Mouse (Mus musculus) ES-Bruce4 (cell line): ENCODE measurements around the gene Plin3. TPM values are rescaled to one million over a fixed set of nuclear protein-coding genes. Genes with fewer than 3 reads are reported as not detected.

ENCODE experiments used
- H3K27ac ChIP-seq: 2 replicates; pipeline ENCODE4 v1.5.1; 2012; ENCODE audit warnings: low read length, inconsistent platforms; ENCODE audit not compliant: insufficient read depth
- H3K27me3 ChIP-seq: 2 replicates; pipeline ENCODE4 v1.6.1; 2012; ENCODE audit warnings: mild to moderate bottlenecking, low read length, inconsistent platforms; ENCODE audit not compliant: control insufficient read depth, poor library complexity, insufficient read depth, severe bottlenecking
- H3K36me3 ChIP-seq: 2 replicates; pipeline ENCODE4 v1.6.1; 2012; ENCODE audit warnings: inconsistent platforms, mild to moderate bottlenecking, low read length, moderate library complexity; ENCODE audit not compliant: control insufficient read depth, poor library complexity, insufficient read depth, severe bottlenecking
- H3K4me1 ChIP-seq: one replicate; pipeline ENCODE4 v1.8.1; 2011; ENCODE audit warnings: low read length; ENCODE audit not compliant: control insufficient read depth, insufficient read depth
- H3K4me3 ChIP-seq: 2 replicates; pipeline ENCODE4 v1.5.1; 2011; ENCODE audit warnings: low read depth, mild to moderate bottlenecking, low read length
- H3K9ac ChIP-seq: 2 replicates; pipeline ENCODE4 v1.6.1; 2012; ENCODE audit warnings: low read depth, mild to moderate bottlenecking, inconsistent platforms; ENCODE audit not compliant: poor library complexity, severe bottlenecking
- H3K9me3 ChIP-seq: replicated peaks from 2 replicates; pipeline ENCODE4 v1.6.1; 2012; ENCODE audit warnings: mild to moderate bottlenecking, low read length, inconsistent platforms; ENCODE audit not compliant: control insufficient read depth, poor library complexity, insufficient read depth, severe bottlenecking
- CTCF ChIP-seq: IDR thresholded peaks from one replicate; pipeline ENCODE4 v1.8.1; 2011; ENCODE audit warnings: low read depth, low read length
- EP300 ChIP-seq: IDR thresholded peaks from 2 replicates; pipeline ENCODE4 v1.6.1; 2011; ENCODE audit warnings: low read depth, low read length; ENCODE audit not compliant: insufficient read depth
- POLR2A ChIP-seq: IDR thresholded peaks from one replicate; pipeline ENCODE4 v1.8.1; 2011; ENCODE audit warnings: low read length; ENCODE audit not compliant: insufficient read depth
- polyA plus RNA-seq: library from polyadenylated mRNA; stranded (reverse); fragments of >200 nt; gene quantifications from 2 replicates; pipeline ENCODE4 v1.2.4, GENCODE M21; 2011; ENCODE audit warnings: low read depth; ENCODE audit not compliant: missing spikeins, insufficient read depth, insufficient read length

The Plin3 gene
- polyA plus RNA-seq, 1 experiment: 57.1 TPM

DNA sequence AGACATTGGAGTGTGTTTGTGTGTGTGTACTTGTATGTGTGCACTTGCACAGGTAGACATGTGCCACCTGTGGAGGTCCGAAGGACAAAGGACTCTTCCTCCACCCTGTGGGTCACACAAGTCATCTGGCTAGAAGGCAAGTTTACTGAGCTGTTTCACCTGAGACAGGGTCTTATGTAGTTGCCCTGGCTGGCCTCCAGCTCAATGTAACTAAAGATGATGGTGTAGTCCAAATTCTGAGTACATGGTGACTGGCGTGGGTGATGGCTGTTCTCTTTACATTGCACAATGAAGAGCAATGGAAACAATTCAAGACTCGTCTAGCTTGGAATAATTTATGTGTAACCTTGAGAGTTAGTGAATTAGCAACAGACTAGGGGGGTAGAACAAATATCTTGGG is 31.7 kb upstream of the Plin3 start:
- TF ChIP-seq POLR2A (no peak), CTCF (no peak)
- no peak overlapping the region for H3K9ac ChIP-seq
- H3K4me1 ChIP-seq: no peaks in the 10 kb centered on the region
- H3K4me3 ChIP-seq: no peak overlapping the region
- H3K36me3 ChIP-seq: peaks cover 19% of the 10 kb centered on the region
- H3K9me3 ChIP-seq: no peaks in the 10 kb centered on the region
- peak overlapping the region; percentile 11; the same call in 1 of the 2 replicates for H3K27ac ChIP-seq
- no peaks in the 10 kb centered on the region for H3K27me3 ChIP-seq

DNA sequence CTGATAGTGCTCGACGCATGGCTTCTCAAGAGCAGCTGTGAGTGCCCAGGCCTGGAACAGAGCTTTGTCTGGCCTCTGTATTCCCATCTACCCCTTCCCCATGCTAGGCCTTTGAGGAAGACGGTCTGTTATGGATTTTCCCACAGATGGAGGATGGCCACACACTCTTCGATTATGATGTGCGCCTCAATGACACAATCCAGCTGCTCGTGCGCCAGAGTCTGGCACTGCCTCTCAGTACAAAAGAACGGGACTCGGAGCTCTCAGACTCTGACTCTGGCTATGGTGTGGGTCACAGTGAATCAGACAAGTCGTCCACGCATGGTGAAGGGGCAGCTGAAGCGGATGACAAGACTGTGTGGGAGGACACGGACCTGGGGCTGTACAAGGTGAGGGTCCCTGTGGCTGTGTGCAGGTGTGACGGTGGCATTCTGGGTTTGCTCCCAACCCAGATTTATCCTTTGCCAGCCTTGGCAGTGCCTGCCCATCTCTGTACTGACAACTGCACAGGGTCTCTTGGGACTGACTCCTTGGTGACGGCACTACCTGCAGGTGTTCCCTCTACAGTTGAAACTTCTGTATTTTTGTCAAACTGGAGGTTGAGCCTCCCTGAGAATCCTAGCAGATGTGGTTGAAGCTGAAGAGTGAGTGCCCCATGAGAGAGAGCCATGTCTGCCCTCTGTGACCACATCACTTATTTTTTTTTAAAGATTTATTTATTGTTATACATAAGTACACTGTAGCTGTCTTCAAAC is 16.7 kb upstream of the Plin3 start:
- H3K9ac ChIP-seq: no peak overlapping the region
- no peak overlapping the region for H3K27ac ChIP-seq
- H3K4me3 ChIP-seq: no peak overlapping the region
- no peaks in the 10 kb centered on the region for H3K4me1 ChIP-seq
- TF ChIP-seq POLR2A (no peak), CTCF (no peak)
- H3K9me3 ChIP-seq: no peaks in the 10 kb centered on the region
- H3K27me3 ChIP-seq: no peaks in the 10 kb centered on the region
- H3K36me3 ChIP-seq: peaks cover 70% of the 10 kb centered on the region

DNA sequence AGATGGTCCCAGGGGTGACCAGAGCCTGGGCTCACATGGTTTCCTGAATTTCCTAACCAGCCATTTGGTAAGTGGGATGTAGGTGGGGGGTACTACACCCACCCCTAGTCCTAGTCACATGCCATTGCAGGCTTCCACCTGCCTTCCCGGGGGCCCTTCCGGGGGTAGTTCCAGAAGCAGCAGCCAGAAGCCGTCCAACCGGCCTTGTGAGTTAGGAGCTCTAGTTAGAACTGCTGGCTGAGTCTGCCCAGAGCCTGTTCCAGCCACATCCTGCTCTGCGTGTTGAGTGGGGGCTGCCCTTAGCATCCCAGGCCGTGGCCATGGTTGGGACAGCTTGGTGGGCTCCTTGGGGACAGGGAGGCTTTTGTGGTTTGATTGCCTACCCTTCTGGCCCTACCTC is 15.4 kb upstream of the Plin3 start:
- Histone ChIP-seq H3K27ac (no peak overlapping the region), H3K9me3 (no peaks in the 10 kb centered on the region), H3K4me3 (no peak overlapping the region), H3K36me3 (peaks cover 59% of the 10 kb centered on the region), H3K4me1 (no peaks in the 10 kb centered on the region), H3K9ac (no peak overlapping the region), H3K27me3 (no peaks in the 10 kb centered on the region)
- no peak for TF ChIP-seq EP300
- TF ChIP-seq POLR2A: no peak
- no peak for TF ChIP-seq CTCF

DNA sequence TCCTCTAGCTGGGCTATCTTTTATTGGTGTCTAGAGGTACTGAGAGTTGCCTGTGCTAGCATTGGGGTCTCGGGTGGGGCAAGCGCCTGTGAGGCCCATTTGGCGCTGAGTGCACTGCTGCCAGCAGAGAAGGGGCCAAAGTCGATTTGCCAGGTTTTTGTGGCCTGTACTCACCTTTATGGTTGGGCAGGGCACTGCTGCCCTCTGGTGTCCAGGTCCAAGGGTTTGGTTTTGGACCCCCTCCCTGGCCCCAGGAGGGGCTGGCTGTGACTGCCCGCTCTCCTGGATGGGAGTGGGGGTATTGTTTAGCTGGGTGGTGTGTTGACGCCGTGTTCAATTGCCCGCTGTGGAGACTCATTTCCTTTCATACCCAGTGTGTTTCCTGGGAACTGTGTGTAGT is 13.2 kb upstream of the Plin3 start:
- H3K27ac ChIP-seq: no peak overlapping the region
- H3K4me1 ChIP-seq: peaks cover 2% of the 10 kb centered on the region
- peaks cover 40% of the 10 kb centered on the region for H3K36me3 ChIP-seq
- 0 out of 2 replicates have a peak overlapping the region, but pooled peaks have one; percentile 78 for H3K9ac ChIP-seq
- no peaks in the 10 kb centered on the region for H3K27me3 ChIP-seq
- H3K9me3 ChIP-seq: no peaks in the 10 kb centered on the region
- no peak overlapping the region for H3K4me3 ChIP-seq
- no peak for TF ChIP-seq POLR2A
- peak; percentile 41 for TF ChIP-seq CTCF

DNA sequence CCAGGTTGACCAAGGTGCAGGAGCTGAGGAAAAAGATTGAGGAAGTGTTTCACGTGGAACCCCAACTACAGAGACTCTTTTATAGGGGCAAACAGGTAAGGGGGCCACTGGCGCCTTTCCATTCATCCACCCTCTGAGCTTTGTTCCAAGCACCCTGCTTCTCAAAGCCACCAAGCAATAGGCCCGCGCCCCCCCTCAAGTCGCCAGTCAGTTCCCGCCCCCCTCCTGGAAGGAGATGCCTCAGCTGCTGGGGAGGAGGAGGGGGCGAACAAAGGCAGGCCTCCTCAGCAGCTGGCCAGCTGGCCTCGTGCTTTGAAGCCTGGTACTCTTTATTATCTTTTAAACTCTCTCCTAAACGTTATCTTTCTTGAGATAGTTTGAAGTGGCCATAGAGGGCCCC is 12.5 kb upstream of the Plin3 start:
- H3K9me3 ChIP-seq: no peaks in the 10 kb centered on the region
- TF ChIP-seq CTCF (no peak), POLR2A (no peak), EP300 (no peak)
- H3K27ac ChIP-seq: no peak overlapping the region
- peaks cover 2% of the 10 kb centered on the region for H3K4me1 ChIP-seq
- no peaks in the 10 kb centered on the region for H3K27me3 ChIP-seq
- peak overlapping the region; percentile 74 for H3K4me3 ChIP-seq
- peak overlapping the region; percentile 78 for H3K9ac ChIP-seq
- peaks cover 36% of the 10 kb centered on the region for H3K36me3 ChIP-seq

DNA sequence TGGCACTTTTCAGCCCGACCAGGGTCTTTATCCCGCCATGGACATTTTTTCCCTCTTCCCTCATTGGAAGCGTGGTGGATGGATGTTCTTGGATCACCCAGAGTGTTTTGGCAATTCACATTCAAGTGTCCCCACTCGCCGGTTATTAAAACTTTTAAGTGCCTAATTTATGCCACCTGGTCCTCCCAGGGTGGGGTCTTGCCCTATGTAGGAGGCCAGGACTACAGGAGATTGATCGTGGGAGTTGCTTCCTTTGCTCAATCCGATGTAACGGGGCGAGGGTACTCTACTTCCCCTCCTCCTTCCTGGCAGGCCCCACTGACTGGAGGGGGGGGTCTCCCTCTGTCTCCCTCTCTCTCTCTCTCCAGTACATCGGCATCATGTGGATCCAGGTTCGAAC is 12.0 kb upstream of the Plin3 start:
- Histone ChIP-seq H3K4me1 (peaks cover 2% of the 10 kb centered on the region), H3K27ac (no peak overlapping the region), H3K4me3 (peak overlapping the region; percentile 74), H3K36me3 (peaks cover 33% of the 10 kb centered on the region), H3K27me3 (no peaks in the 10 kb centered on the region), H3K9me3 (no peaks in the 10 kb centered on the region), H3K9ac (peak overlapping the region; percentile 78)
- TF ChIP-seq POLR2A (no peak), EP300 (no peak), CTCF (no peak)
